Mouse (Mus musculus): ENCODE measurements at regions not wholly inside any gene's neighbourhood (a gene's known extent, or its start where the extent isn't known, plus 50 kb on each side); places are given as distances from the start of the nearest gene placed in this dataset.

GRCm38 (mm10) chr14:40063371-40063770 is 590.5 kb upstream of the Nrg3 start:
- WGBS, result 98% methylated on average over 1 of the region's 1 CpGs
- Histone ChIP-seq H3K4me2 (no peak overlapping the region), H3K9me3 (no peaks in the 10 kb centered on the region), H3K9ac (no peak overlapping the region), H3K27me3 (no peaks in the 10 kb centered on the region), H3K36me3 (no peaks in the 10 kb centered on the region), H3K4me1 (replicated peaks) (no peaks in the 10 kb centered on the region), H3K27ac (replicated peaks) (no peak overlapping the region), H3K4me3 (no peak overlapping the region)
- ATAC-seq (ENCODE audit: low read depth), result no peak

DNA sequence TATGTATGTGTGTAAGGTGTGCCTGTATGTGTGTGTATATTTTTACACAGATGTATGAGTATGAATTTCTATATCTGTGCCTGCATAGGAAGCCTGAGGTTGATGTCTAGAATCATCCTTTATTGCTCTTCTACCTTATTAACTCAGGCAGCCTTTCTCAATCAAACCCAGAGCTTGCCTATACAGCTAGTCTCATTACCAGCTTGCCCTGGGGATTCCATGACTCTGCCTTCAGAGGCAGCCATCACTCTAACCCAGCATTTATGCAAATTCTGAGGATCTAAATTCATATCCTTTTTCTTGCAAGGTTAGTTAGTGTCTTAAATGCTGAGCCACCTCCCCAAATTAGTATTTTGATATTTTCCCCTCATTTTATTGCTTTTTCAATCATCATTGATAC is 569.0 kb upstream of the Nrg3 start:
- ATAC-seq (ENCODE audit: low read depth), result no peak
- no peaks in the 10 kb centered on the region for H3K4me1 ChIP-seq (replicated peaks)
- no peaks in the 10 kb centered on the region for H3K27me3 ChIP-seq
- no peaks in the 10 kb centered on the region for H3K36me3 ChIP-seq
- H3K9ac ChIP-seq, result no peak overlapping the region
- no peak overlapping the region for H3K27ac ChIP-seq (replicated peaks)
- no peak overlapping the region for H3K4me2 ChIP-seq
- H3K4me3 ChIP-seq, result no peak overlapping the region
- H3K9me3 ChIP-seq, result no peaks in the 10 kb centered on the region

DNA sequence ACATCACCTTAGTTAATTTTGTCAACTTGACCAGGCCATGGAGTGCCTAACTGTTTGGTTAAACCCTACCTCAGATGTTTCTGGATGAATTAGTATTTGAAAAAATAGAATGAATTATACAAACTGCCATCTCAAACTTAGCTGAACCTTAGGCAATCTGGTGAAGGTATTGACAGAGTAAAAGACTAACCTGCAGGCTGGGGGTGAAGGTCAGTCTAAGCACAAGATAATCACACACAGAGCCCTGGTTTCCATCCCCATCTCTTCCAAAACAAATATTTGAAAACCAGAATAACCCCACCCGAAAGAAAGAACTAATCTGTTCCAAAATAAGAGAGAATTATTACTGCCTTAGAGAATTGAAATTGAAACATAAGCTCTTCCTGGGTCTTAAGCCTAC is 563.3 kb upstream of the Nrg3 start:
- no peaks in the 10 kb centered on the region for H3K9me3 ChIP-seq
- no peaks in the 10 kb centered on the region for H3K4me1 ChIP-seq (replicated peaks)
- no peak overlapping the region for H3K4me2 ChIP-seq
- no peak overlapping the region for H3K27ac ChIP-seq (replicated peaks)
- no peak overlapping the region for H3K4me3 ChIP-seq
- H3K9ac ChIP-seq, result no peak overlapping the region
- no peaks in the 10 kb centered on the region for H3K36me3 ChIP-seq
- H3K27me3 ChIP-seq, result no peaks in the 10 kb centered on the region
- WGBS, result 81% methylated on average over 1 of the region's 1 CpGs
- ATAC-seq (ENCODE audit: low read depth), result no peak

DNA sequence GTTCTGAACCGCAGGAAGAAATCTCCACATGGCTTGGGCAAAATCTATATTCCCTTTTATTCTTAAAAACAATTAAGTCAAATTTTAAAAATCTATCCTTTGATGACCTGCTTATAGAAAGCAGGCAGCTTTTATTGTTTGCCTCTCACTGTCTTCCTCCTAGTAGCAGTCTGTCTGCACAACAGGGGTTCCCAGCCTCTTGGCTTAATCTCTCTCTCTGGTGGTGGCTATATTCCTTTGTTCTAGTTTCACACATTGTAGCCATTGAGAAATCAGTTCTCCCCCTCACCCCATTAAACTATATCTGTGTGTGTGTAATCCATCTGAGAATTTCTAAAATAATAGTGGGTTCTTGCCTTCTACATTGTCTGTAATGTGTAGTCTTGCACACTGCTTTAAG is 542.4 kb upstream of the Nrg3 start:
- no peak for ATAC-seq (ENCODE audit: low read depth)
- 81% methylated on average over 1 of the region's 1 CpGs for WGBS

GRCm38 (mm10) chr14:40014646-40015045 is 541.8 kb upstream of the Nrg3 start:
- Histone ChIP-seq H3K27me3 (no peaks in the 10 kb centered on the region), H3K4me1 (replicated peaks) (0 out of 2 replicates have a peak, but pooled peaks cover 8% of the 10 kb centered on the region), H3K4me3 (no peak overlapping the region), H3K27ac (replicated peaks) (no peak overlapping the region), H3K36me3 (no peaks in the 10 kb centered on the region), H3K9me3 (no peaks in the 10 kb centered on the region), H3K9ac (no peak overlapping the region), H3K4me2 (no peak overlapping the region)
- ATAC-seq (ENCODE audit: low read depth), result no peak
- 87% methylated on average over 1 of the region's 1 CpGs for whole genome bisulfite sequencing

More for the DNA sequence above, 542.4 kb upstream of the Nrg3 start:
- Histone ChIP-seq H3K9me3 (no peaks in the 10 kb centered on the region), H3K4me1 (replicated peaks) (0 out of 2 replicates have a peak, but pooled peaks cover 3% of the 10 kb centered on the region), H3K27me3 (no peaks in the 10 kb centered on the region), H3K4me2 (no peak overlapping the region), H3K4me3 (no peak overlapping the region), H3K27ac (replicated peaks) (no peak overlapping the region), H3K9ac (no peak overlapping the region), H3K36me3 (no peaks in the 10 kb centered on the region)

GRCm38 (mm10) chr14:40009781-40010551 is 537.1 kb upstream of the Nrg3 start:
- Histone ChIP-seq H3K27ac (replicated peaks) (no peak overlapping the region), H3K4me3 (no peak overlapping the region), H3K9me3 (no peaks in the 10 kb centered on the region), H3K36me3 (no peaks in the 10 kb centered on the region), H3K4me1 (replicated peaks) (0 out of 2 replicates have a peak, but pooled peaks cover 8% of the 10 kb centered on the region), H3K4me2 (peak overlapping the region; percentile 15; the same call in 1 of the 2 replicates), H3K9ac (no peak overlapping the region), H3K27me3 (no peaks in the 10 kb centered on the region)
- ATAC-seq (ENCODE audit: low read depth), result peak; percentile 79; the same call in 1 of the 2 replicates
- WGBS, result 21% methylated on average over 8 of the region's 8 CpGs
